Mouse (Mus musculus): Measurements from ENCODE around the gene Cd164l2.

GRCm38 (mm10) chr4:133235415-133235814 lies 23.5 kb downstream of the Cd164l2 start:
- TF ChIP-seq POLR2A (IDR thresholded peaks at IDR 0.05; ENCODE audit: low read depth, low read length) (no peak), CTCF (IDR thresholded peaks at IDR 0.05; ENCODE audit: borderline replicate concordance, insufficient read depth, low read length) (no peak)

Measured in embryonic fibroblast, embryonic 13.5 days (primary cell).